Mouse (Mus musculus) splenic B cell, adult 2 months (primary cell): ENCODE results near the gene Frs3.

Experiments used
- DNase-seq: peaks from one replicate; pipeline ENCODE4 v3.0.0-alpha.2; 2011; ENCODE audit warnings: low read depth, low spot score
- H3K27me3 ChIP-seq: 2 replicates; pipeline ENCODE4 v1.6.1; 2012; ENCODE audit warnings: mild to moderate bottlenecking, low read length, moderate library complexity, mixed read lengths; ENCODE audit not compliant: control insufficient read depth, poor library complexity, insufficient read depth, severe bottlenecking
- H3K36me3 ChIP-seq: 2 replicates; pipeline ENCODE4 v1.6.1; 2012; ENCODE audit warnings: mild to moderate bottlenecking, low read length, moderate library complexity, mixed read lengths; ENCODE audit not compliant: control insufficient read depth, poor library complexity, insufficient read depth, severe bottlenecking

Frs3 gene

DNA sequence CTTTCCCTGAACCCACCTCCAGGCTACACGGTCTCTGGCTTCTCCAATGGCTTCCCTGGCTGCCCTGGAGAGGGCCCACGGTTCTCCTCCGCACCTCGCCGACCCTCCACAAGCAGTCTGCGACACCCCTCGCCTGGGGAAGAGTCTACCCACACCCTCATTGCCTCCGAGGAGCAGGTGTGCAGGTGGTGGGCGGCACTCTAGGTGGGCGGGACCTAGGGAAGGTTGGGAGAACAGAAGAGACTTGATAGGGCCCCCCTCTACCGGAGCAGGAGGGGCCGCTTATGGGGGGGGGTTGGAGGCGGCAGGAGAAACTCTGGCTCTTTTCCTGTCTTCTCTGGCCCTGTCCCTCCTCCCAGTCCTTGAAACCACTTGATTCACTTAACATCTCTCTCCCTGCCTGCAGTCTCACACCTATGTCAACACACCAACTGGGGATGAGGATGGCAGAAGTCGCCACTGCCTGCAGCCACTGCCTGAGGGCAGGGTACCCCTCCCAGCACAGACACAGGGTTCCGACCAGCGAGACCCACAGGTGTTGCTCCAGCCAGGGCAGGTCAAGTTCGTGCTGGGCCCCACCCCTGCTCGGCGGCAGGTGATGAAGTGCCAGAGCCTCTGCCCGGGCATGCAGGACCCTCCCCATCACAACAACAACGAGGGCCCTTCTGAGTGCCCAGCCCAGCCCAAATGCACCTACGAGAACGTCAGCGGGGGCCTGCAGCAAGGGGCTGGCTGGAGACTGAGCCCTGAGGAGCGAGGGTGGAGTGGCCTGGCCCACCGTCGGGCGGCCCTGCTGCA lies 13.9 kb downstream of the Frs3 start:
- H3K27me3 ChIP-seq, result no peaks in the 10 kb centered on the region
- no peak for DNase-seq
- H3K36me3 ChIP-seq, result no peaks in the 10 kb centered on the region

DNA sequence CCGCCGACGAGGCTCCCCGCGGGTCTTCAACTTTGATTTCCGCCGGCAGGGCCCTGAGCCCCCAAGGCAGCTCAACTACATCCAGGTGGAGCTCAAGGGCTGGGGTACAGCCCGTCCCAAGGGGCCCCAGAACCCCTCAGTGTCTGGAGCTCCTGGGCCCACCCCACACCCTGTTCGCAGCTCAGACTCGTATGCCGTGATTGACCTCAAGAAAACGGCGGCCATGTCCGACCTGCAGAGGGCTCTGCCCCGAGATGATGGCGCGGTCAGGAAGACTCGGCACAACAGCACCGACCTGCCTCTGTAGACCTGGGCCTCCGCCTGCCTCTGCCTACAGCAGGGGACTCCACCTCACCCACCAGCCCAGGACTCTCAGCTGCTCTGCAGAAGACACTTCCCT lies 14.7 kb downstream of the Frs3 start:
- no peaks in the 10 kb centered on the region for H3K36me3 ChIP-seq
- H3K27me3 ChIP-seq, result no peaks in the 10 kb centered on the region
- no peak for DNase-seq

DNA sequence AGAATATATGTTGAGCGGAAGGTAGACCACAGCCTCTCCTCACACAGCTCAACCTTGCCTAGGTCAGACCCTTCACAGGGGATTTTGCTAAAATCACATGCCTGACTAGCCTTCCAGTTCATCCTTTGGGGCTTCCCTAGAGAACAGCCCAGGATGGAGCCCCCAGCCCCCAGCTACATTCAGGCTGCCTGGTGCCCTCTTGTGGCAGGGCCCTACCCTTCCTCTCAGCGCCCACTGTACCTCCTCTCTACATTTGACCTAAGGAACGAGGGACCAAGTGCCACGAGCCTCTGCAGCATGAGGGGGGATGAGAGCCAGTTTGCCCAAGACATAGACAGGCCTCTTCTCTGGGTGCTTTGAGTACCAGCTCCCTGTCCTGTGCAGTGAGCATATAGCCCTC lies 15.9 kb downstream of the Frs3 start:
- DNase-seq, result no peak
- no peaks in the 10 kb centered on the region for H3K36me3 ChIP-seq
- H3K27me3 ChIP-seq, result no peaks in the 10 kb centered on the region

DNA sequence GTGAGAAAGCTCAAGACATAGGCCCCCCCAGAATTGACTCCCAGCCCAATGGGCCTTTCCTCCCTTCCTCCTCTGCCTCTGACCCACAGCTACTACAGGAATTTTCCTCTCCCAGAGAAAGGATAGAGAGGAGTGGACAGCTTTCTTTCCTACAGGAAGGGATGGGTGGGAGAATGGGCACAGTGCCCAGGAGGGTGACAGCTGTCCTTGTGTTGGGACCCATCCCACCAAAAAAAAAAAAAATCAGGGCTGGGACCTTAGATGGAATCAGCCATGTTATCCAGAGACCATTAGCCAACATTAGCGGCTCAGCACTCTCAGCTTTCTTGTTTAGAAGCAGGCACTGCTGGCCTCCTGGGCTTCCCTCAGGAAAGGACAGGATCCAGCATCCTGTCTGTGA lies 17.4 kb downstream of the Frs3 start:
- Histone ChIP-seq H3K27me3 (no peaks in the 10 kb centered on the region), H3K36me3 (no peaks in the 10 kb centered on the region)
- DNase-seq, result no peak

DNA sequence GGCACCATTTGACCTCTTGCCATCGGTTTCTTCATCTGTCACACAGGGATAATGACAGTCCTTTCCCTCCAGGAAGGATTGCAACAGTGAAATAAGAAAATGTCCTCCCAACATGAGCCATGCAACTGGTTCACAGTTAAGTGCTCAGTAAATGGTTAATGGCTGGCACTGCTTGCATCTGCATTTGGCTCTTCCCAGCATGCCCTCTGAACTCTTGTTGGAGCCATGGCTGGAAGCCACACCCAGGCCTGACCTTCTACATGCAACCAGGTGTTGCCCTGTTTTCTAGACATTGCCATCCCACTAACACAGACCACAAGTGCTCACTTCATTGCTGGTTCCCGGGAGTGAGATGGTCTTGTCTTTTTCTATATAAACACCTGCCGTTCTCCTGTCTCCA lies 19.1 kb downstream of the Frs3 start:
- no peaks in the 10 kb centered on the region for H3K36me3 ChIP-seq
- no peaks in the 10 kb centered on the region for H3K27me3 ChIP-seq
- DNase-seq, result no peak

DNA sequence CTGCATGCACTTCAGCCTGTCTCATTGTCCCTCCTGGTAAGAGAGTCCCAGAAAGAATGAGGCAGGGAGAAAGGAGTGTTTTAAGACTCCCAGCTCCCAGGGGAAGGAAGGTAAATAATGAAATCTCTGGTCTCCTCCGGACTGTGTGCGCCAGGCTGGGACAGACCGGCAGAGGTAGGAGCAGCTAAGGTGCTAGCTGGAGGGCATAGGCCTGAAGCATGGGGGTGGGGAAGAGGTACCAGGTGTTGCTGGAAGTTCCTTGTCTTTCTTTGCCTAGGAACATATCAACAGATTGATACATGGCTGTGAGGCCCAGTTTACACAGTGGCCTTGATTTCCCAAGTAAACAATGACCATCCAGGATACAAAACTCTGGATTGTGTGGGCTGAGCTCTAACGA lies 20.1 kb downstream of the Frs3 start:
- DNase-seq, result no peak
- no peaks in the 10 kb centered on the region for H3K27me3 ChIP-seq

DNA sequence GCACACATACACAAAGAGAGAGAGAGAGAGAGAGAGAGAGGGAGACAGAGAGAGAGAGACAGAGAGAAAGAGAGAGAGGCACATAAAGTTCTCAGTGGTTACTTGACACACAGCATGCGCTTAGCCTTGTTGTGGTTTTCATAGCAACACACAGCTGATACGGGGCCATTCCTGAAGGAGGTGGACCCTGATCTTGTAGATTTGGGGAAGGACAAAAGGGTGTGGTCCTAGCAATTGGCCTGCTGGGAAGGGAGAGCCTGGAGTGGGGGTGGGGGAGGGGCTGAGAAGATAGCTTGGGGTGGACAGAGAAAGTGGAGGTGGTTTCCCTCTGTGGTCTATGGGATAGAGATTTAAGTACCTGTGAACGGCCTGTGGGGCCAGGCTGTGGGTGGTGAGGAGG lies 21.2 kb downstream of the Frs3 start:
- Histone ChIP-seq H3K36me3 (no peaks in the 10 kb centered on the region), H3K27me3 (no peaks in the 10 kb centered on the region)
- DNase-seq, result no peak

More for the DNA sequence above, 20.1 kb downstream of the Frs3 start:
- no peaks in the 10 kb centered on the region for H3K36me3 ChIP-seq

DNA sequence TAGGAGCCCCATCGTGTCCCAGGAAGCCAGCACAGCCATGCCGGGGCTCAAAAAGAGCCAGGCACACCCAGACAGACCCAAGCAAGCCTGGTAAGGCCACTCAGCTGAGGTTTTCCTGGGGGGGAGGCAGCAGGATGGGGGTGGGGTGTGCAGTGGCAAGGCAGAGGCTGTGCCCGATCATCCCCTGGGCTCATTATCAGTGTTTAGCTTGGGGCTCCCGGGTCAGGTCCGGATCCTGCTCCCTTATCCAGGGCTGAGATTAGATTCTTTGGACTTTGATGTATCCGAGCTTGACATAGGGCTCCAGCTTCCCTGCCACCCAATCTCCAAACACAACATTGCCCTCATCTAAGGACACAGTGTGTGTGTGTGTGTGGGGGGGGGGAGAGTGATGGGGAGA lies 23.1 kb downstream of the Frs3 start:
- Histone ChIP-seq H3K36me3 (no peaks in the 10 kb centered on the region), H3K27me3 (no peaks in the 10 kb centered on the region)
- no peak for DNase-seq

DNA sequence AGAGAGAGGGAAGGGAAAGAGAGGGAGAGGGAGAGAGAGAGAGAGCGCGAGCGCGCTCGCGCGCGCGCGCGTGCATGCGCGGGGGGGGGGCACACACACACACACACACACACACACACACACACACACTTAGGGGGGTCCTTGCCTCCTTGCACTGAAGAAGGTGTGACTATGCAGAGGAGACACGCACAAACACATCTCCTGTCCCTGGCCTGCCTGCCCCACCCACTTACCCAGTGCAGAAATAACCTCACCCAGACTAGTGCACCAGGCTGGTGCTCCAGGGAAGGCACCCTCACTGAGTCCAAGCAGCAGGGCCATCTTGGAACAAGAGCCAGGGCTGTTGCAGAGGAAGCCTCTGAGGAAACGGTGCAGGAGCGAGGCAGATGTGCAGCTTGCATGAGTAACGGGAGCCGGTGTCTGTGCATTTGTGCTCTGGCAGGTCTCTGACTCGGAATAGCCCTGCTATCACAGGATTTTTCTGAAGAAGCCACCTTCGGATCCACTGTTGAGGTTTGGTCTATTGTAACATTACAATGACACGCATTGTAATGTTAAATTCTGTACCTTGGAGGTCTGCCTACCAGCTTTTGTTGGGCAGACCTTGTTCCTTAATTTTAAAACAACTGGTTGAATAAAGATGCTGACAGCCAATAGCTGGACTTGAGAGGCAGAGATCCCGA lies 24.2 kb downstream of the Frs3 start:
- no peaks in the 10 kb centered on the region for H3K27me3 ChIP-seq
- DNase-seq, result no peak
- H3K36me3 ChIP-seq, result no peaks in the 10 kb centered on the region

DNA sequence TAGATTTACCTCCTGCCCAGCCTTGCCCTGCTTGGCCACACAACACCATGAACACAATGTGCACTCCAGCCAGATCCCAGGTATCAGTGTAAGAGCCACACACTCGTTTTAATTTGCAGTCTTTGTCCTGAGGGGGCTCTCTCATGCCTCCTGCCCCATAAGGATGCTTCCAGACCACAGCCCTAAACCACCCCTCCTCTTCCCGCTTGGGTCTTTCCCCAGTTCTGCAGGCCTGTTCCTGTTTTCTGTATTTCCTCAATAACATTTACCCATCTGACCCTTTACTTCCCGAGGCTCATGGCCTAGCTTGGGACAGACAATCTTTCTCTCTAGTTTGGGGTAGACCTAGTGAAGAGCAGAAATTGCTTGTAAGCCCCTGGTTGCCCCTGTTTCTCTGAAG lies 26.2 kb downstream of the Frs3 start:
- no peaks in the 10 kb centered on the region for H3K27me3 ChIP-seq
- no peaks in the 10 kb centered on the region for H3K36me3 ChIP-seq
- no peak for DNase-seq

DNA sequence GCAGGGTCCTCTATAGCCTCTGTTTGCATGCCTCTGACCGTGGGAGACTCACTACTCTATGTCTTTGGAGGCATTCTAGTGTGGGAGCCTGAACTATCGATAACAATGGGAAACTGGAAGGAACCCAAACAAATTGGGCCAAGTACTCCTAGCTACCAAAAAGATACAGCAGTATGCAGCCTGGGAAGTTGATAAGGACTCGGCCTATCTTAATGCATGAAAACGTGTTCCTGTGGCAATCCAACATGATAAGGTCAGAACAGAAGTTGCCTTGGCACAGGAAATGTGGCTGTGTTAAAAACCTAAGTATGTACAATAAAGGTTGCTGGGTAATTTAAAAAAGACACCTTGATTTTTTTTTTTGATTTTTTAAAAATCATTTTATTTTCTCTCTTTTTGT lies 32.4 kb downstream of the Frs3 start:
- Histone ChIP-seq H3K36me3 (no peaks in the 10 kb centered on the region), H3K27me3 (no peaks in the 10 kb centered on the region)
- no peak for DNase-seq

DNA sequence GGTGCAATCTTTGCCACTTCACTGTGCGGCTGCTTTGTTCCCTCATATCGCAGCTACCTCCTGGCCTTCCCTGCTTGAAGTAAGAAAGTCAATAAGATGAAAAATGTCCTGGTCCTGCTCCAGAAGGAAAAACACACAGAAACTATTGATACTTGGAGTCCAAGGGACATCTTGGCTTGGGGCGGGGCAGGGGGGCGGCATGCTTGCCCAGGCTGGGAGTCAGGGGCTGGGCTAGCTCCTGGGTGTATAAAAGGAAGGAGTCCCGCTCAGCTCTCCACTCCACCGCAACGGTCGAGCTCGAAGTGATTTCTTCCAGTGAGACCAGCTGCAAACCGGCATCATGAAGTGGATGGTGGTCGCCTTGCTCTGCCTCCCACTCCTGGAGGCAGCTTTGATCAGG lies 37.7 kb downstream of the Frs3 start, which contains the start of gene Pgc:
Gene Pgc, plus strand, starts transcription at position 277 of the 400 bp plus-strand sequence.
- no peak for DNase-seq
- Histone ChIP-seq H3K27me3 (no peaks in the 10 kb centered on the region), H3K36me3 (no peaks in the 10 kb centered on the region)

DNA sequence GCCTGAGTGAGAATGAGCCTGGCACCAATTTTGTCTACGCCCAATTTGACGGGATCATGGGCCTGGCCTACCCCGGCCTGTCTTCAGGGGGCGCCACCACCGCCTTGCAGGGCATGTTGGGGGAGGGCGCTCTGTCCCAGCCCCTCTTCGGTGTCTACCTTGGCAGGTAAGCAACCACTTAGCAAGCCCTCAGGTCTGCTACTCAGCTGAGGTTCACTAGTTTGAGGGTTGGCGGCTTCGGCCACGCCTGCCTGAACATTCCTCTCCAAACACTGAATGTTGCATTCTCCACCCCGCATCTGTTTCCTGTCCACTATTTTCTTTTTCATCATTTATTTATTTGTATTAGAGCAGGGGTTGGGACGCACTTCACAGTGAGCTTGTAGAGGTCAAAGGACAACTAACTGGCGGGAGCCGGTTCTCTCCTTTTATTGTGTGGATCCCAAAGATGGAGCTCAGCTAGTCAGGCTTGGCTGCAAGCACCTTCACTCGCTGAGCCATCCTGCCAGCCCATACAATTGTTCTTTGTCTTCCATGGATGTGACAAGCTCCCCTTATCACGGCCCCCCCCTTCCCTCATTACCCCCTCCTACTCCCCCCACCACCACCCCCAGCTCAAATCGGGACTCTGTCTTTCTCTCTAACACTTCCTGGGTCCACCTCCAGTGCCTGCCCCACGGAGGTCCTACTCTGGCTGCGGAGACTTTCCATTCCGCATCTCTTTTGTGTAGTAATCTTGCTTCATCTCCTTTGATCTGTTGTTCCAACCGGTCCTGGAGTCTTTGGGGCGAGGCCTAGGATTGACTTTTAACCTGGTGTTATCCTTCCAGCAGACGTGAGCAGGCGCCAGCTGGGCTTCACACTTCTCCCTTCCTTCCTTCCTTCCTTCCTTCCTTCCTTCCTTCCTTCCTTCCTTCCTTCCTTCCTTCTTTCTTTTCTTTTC lies 42.1 kb downstream of the Frs3 start:
- Histone ChIP-seq H3K27me3 (no peaks in the 10 kb centered on the region), H3K36me3 (no peaks in the 10 kb centered on the region)
- no peak for DNase-seq

DNA sequence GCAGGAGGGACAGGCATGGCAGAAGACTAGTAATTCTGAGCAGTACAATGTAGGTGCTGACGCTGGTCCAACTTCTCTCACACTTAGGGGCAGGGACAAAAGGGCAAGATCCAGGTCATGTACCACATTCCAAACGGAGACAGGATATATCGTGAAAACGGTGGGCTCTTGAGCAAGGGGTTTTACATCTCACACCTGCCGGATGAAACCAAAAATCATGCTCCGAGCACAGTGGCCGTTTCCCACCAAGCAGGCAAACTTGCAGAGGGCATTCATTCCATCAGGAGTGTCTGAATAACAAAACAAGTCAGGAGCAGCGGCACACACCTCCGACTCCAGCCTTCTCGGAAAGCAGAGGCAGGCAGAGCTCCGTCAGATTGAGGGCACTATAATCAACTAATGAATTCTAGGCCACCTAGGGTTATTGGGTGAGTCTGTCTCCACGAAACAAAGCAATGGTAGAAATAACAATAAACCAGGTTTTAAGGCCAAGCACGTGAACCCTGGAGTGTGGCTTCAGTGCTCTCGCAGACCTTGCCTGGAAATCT lies 46.8 kb downstream of the Frs3 start:
- Histone ChIP-seq H3K36me3 (no peaks in the 10 kb centered on the region; the same call in 1 of the 2 replicates), H3K27me3 (no peaks in the 10 kb centered on the region)
- DNase-seq, result no peak
